Mouse (Mus musculus) hindbrain, postnatal 0 days (tissue): Measurements from ENCODE around the gene Hbp1. TPM values are rescaled to one million over a fixed set of nuclear protein-coding genes. Genes with fewer than 3 reads are reported as not detected.
A peak's percentile ranks its signal among the peaks of the same experiment; 100 is the strongest.

Experiments used
- ATAC-seq: fragments of 200-750 bp; cut with Nextera tagmentation; 2 replicates; pipeline ENCODE4 v1.8.0; 2017; ENCODE audit warnings: mild to moderate bottlenecking, moderate TSS enrichment, moderate library complexity
- DNase-seq: peaks from one replicate; pipeline ENCODE4 v3.0.0-alpha.2; 2015; ENCODE audit warnings: low spot score
- H3K27ac ChIP-seq: fragments of 300-500 bp; sonication (generic); 2 replicates; pipeline ENCODE4 v1.5.1; 2014; ENCODE audit warnings: mild to moderate bottlenecking
- H3K27me3 ChIP-seq: fragments of 300-500 bp; sonication (generic); 2 replicates; pipeline ENCODE4 v1.6.1; 2014; ENCODE audit warnings: low read length, mixed read lengths; ENCODE audit not compliant: insufficient read depth
- H3K36me3 ChIP-seq: fragments of 300-500 bp; sonication (generic); 2 replicates; pipeline ENCODE4 v1.6.1; 2014; ENCODE audit warnings: low read length, mixed read lengths; ENCODE audit not compliant: insufficient read depth
- H3K4me1 ChIP-seq: fragments of 300-500 bp; sonication (generic); 2 replicates; pipeline ENCODE4 v1.6.1; 2014; ENCODE audit warnings: antibody characterized with exemption, low read length, mixed read lengths; ENCODE audit not compliant: insufficient read depth
- H3K4me2 ChIP-seq: fragments of 300-500 bp; sonication (generic); 2 replicates; pipeline ENCODE4 v1.6.1; 2014; ENCODE audit warnings: low read depth, mild to moderate bottlenecking, low read length, moderate library complexity, mixed read lengths
- H3K4me3 ChIP-seq: fragments of 300-500 bp; sonication (generic); 2 replicates; pipeline ENCODE4 v1.5.1; 2014; ENCODE audit warnings: low read length
- H3K9ac ChIP-seq: fragments of 300-500 bp; sonication (generic); replicated peaks from 2 replicates; pipeline ENCODE4 v1.6.1; 2014; ENCODE audit warnings: mild to moderate bottlenecking, low read length, moderate library complexity, mixed read lengths
- H3K9me3 ChIP-seq: fragments of 300-500 bp; sonication (generic); 2 replicates; pipeline ENCODE4 v1.6.1; 2016; ENCODE audit warnings: low read length, mixed read lengths
- CTCF ChIP-seq: IDR thresholded peaks from 2 replicates; pipeline ENCODE4 v1.5.1; 2016; ENCODE audit warnings: antibody characterized with exemption, control low read depth, low read depth
- WGBS: fragments of 180-500 bp; shearing (Covaris S2); extraction: QIAGEN DNeasy Blood & Tissue Kit; methylation state at CpG from one replicate; pipeline ENCODE4 v1.1.7; 2014; 5-methylcytosine and 5-hydroxymethylcytosine counted together
- polyA plus RNA-seq: library from polyadenylated mRNA; unstranded; fragments of >200 nt; fragmentation: Nextera tagmentation; extraction: Ambion mirVana; gene quantifications from 2 replicates; pipeline ENCODE4 v1.2.1, GENCODE M21; 2015
- total RNA-seq: library from RNA; depleted of rRNA; stranded (reverse); fragments of >200 nt; gene quantifications from 2 replicates; pipeline ENCODE4 v1.2.3, GENCODE M21; 2014

Hbp1 gene
- total and polyA plus RNA-seq, 2 experiments from 2014 or later, result 40.3 to 49.7 TPM

GRCm38 (mm10) chr12:31912966-31913551, 37.3 kb downstream of the Hbp1 start:
- H3K4me1 ChIP-seq, result no peaks in the 10 kb centered on the region
- no peak overlapping the region for H3K9ac ChIP-seq
- TF ChIP-seq CTCF, result no peak
- ATAC-seq, result no peak
- no peak overlapping the region for H3K4me3 ChIP-seq
- H3K27me3 ChIP-seq, result no peaks in the 10 kb centered on the region
- H3K9me3 ChIP-seq, result no peaks in the 10 kb centered on the region
- no peak overlapping the region for H3K4me2 ChIP-seq
- no peak for DNase-seq
- no peaks in the 10 kb centered on the region for H3K36me3 ChIP-seq
- WGBS, result 89% methylated on average over 6 of the region's 6 CpGs
- H3K27ac ChIP-seq, result no peak overlapping the region

GRCm38 (mm10) chr12:31907436-31907835, 42.9 kb downstream of the Hbp1 start:
- no peak; the same call in 1 of the 2 replicates for TF ChIP-seq CTCF
- Histone ChIP-seq H3K9me3 (no peaks in the 10 kb centered on the region), H3K4me3 (no peak overlapping the region), H3K36me3 (no peaks in the 10 kb centered on the region), H3K9ac (no peak overlapping the region), H3K27me3 (no peaks in the 10 kb centered on the region), H3K4me1 (peaks cover 15% of the 10 kb centered on the region), H3K4me2 (no peak overlapping the region), H3K27ac (no peak overlapping the region)
- DNase-seq, result no peak
- WGBS, result 88% methylated on average over 2 of the region's 2 CpGs
- ATAC-seq, result no peak

GRCm38 (mm10) chr12:31905696-31906551, 44.4 kb downstream of the Hbp1 start:
- H3K4me3 ChIP-seq, result no peak overlapping the region
- H3K27me3 ChIP-seq, result no peaks in the 10 kb centered on the region
- H3K4me1 ChIP-seq, result peaks cover 15% of the 10 kb centered on the region
- DNase-seq (peak; percentile 77), ATAC-seq (peak; percentile 94)
- H3K9me3 ChIP-seq, result no peaks in the 10 kb centered on the region
- TF ChIP-seq CTCF, result peak; percentile 32; the same call in 1 of the 2 replicates
- no peaks in the 10 kb centered on the region for H3K36me3 ChIP-seq
- H3K27ac ChIP-seq, result peak overlapping the region; percentile 83
- H3K9ac ChIP-seq, result peak overlapping the region; percentile 30; the same call in 1 of the 2 replicates
- 20% methylated on average over 6 of the region's 6 CpGs for WGBS
- no peak overlapping the region for H3K4me2 ChIP-seq

GRCm38 (mm10) chr12:31900391-31900914, 49.9 kb downstream of the Hbp1 start:
- Histone ChIP-seq H3K9me3 (no peaks in the 10 kb centered on the region), H3K9ac (no peak overlapping the region), H3K27ac (no peak overlapping the region), H3K27me3 (no peaks in the 10 kb centered on the region), H3K4me3 (no peak overlapping the region), H3K36me3 (no peaks in the 10 kb centered on the region), H3K4me1 (peaks cover 15% of the 10 kb centered on the region), H3K4me2 (no peak overlapping the region)
- WGBS, result 76% methylated on average over 4 of the region's 4 CpGs
- DNase-seq (no peak), ATAC-seq (no peak)
- no peak for TF ChIP-seq CTCF

GRCm38 (mm10) chr12:31897456-31897855, 52.9 kb downstream of the Hbp1 start:
- 50% methylated on average over 7 of the region's 7 CpGs for WGBS
- H3K4me3 ChIP-seq, result no peak overlapping the region
- TF ChIP-seq CTCF, result no peak
- H3K4me2 ChIP-seq, result no peak overlapping the region
- H3K27me3 ChIP-seq, result no peaks in the 10 kb centered on the region
- H3K9me3 ChIP-seq, result no peaks in the 10 kb centered on the region
- no peak overlapping the region for H3K9ac ChIP-seq
- peak; percentile 14 for DNase-seq
- peak overlapping the region; percentile 77 for H3K27ac ChIP-seq
- H3K36me3 ChIP-seq, result no peaks in the 10 kb centered on the region
- 0 out of 2 replicates have a peak, but pooled peaks have one; percentile 47 for ATAC-seq
- peaks cover 14% of the 10 kb centered on the region for H3K4me1 ChIP-seq

GRCm38 (mm10) chr12:31896986-31897385, 53.3 kb downstream of the Hbp1 start:
- DNase-seq, result peak; percentile 70
- ATAC-seq, result peak; percentile 69; the same call in 1 of the 2 replicates
- H3K4me2 ChIP-seq, result no peak overlapping the region
- 40% methylated on average over 8 of the region's 8 CpGs for WGBS
- no peaks in the 10 kb centered on the region for H3K27me3 ChIP-seq
- no peaks in the 10 kb centered on the region for H3K9me3 ChIP-seq
- H3K36me3 ChIP-seq, result no peaks in the 10 kb centered on the region
- no peak overlapping the region for H3K4me3 ChIP-seq
- H3K4me1 ChIP-seq, result peaks cover 14% of the 10 kb centered on the region
- TF ChIP-seq CTCF, result peak; percentile 45
- H3K27ac ChIP-seq, result peak overlapping the region; percentile 77; the same call in 1 of the 2 replicates
- H3K9ac ChIP-seq, result no peak overlapping the region
